Mouse (Mus musculus): Measurements from ENCODE around the gene Fam120c. TPM values are rescaled to one million over a fixed set of nuclear protein-coding genes. Genes with fewer than 3 reads are reported as not detected.
"Not testable (repeated sequence)": the region's sequence is repeated elsewhere in the genome, so short reads cannot be mapped to it uniquely, and the experiment has no call there.

Fam120c gene
- total RNA-seq (2021) = 10 to 100 TPM; 42.5 to 44.1 TPM
- long read RNA-seq, experiment 1, full-length matches to known transcripts = 4 of 16 reads
- long read RNA-seq, experiment 1, partial matches to known transcripts = 4 of 16 reads
- long read RNA-seq, experiment 1, other reads (novel, unspliced or antisense) = 8 of 16 reads
- long read RNA-seq, experiment 2, partial matches to known transcripts = 12 of 13 reads
- long read RNA-seq, experiment 2, other reads (novel, unspliced or antisense) = 1 of 13 reads

- peak; percentile 78 to 84 for DNase-seq (ENCODE audit: low spot score in 2 of 2)
Observed at GRCm38 (mm10) chrX:151343761-151344500, at the start of gene Fam120c. Gene Fam120c (plus strand): TSS chrX:151344175.

- no peak for DNase-seq (ENCODE audit: low spot score in 2 of 2)
Observed at GRCm38 (mm10) chrX:151298329-151298728, 45.6 kb upstream of the Fam120c start.

GRCm38 (mm10) chrX:151313732-151314131 is 30.2 kb upstream of the Fam120c start:
- no peak for DNase-seq (ENCODE audit: low spot score in 2 of 2)

GRCm38 (mm10) chrX:151333615-151334014 is 10.4 kb upstream of the Fam120c start:
- no peak for DNase-seq (ENCODE audit: low spot score in 2 of 2)

- DNase-seq (ENCODE audit: low spot score in 2 of 2) = no peak
Observed at GRCm38 (mm10) chrX:151337804-151338203, 6.2 kb upstream of the Fam120c start.

- peak; percentile 31 to 37 for DNase-seq (ENCODE audit: low spot score in 2 of 2)
Observed at GRCm38 (mm10) chrX:151344501-151344984, 568 bp downstream of the Fam120c start.

- DNase-seq (ENCODE audit: low spot score in 2 of 2) = no peak
Observed at GRCm38 (mm10) chrX:151345333-151346125, 1.6 kb downstream of the Fam120c start.

- no peak for DNase-seq (ENCODE audit: low spot score in 2 of 2)
Observed at GRCm38 (mm10) chrX:151347278-151347677, 3.3 kb downstream of the Fam120c start.

- peak in 1 of 2 experiments; percentile 2 for DNase-seq (ENCODE audit: low spot score in 2 of 2)
Observed at GRCm38 (mm10) chrX:151349322-151349721, 5.3 kb downstream of the Fam120c start.

GRCm38 (mm10) chrX:151418801-151419200 is 74.8 kb downstream of the Fam120c start:
- DNase-seq (ENCODE audit: low spot score in 2 of 2) = no peak

GRCm38 (mm10) chrX:151420791-151421190 is 76.8 kb downstream of the Fam120c start:
- no peak for DNase-seq (ENCODE audit: low spot score in 2 of 2)

GRCm38 (mm10) chrX:151443637-151444036 is 99.7 kb downstream of the Fam120c start:
- DNase-seq (ENCODE audit: low spot score in 2 of 2) = no peak

GRCm38 (mm10) chrX:151444189-151444588 is 100.2 kb downstream of the Fam120c start:
- DNase-seq (ENCODE audit: low spot score in 2 of 2) = no peak

- DNase-seq (ENCODE audit: low spot score in 2 of 2) = no peak
Observed at GRCm38 (mm10) chrX:151488128-151488527, 144.2 kb downstream of the Fam120c start.

GRCm38 (mm10) chrX:151493269-151493668 is 149.3 kb downstream of the Fam120c start:
- DNase-seq (ENCODE audit: low spot score in 2 of 2) = not testable (repeated sequence)

- DNase-seq (ENCODE audit: low spot score in 2 of 2) = no peak
Observed at GRCm38 (mm10) chrX:151496596-151496995, 152.6 kb downstream of the Fam120c start.

- no peak for DNase-seq (ENCODE audit: low spot score in 2 of 2)
Observed at GRCm38 (mm10) chrX:151508536-151508935, 164.6 kb downstream of the Fam120c start.

GRCm38 (mm10) chrX:151509906-151510305 is 165.9 kb downstream of the Fam120c start:
- DNase-seq (ENCODE audit: low spot score in 2 of 2) = no peak

- DNase-seq (ENCODE audit: low spot score in 2 of 2) = no peak
Observed at GRCm38 (mm10) chrX:151513066-151513465, 169.1 kb downstream of the Fam120c start.

GRCm38 (mm10) chrX:151513694-151514093 is 169.7 kb downstream of the Fam120c start:
- no peak for DNase-seq (ENCODE audit: low spot score in 2 of 2)

- no peak for DNase-seq (ENCODE audit: low spot score in 2 of 2)
Observed at GRCm38 (mm10) chrX:151518181-151518580, 174.2 kb downstream of the Fam120c start.

- DNase-seq (ENCODE audit: low spot score in 2 of 2) = no peak
Observed at GRCm38 (mm10) chrX:151520127-151520457, 176.1 kb downstream of the Fam120c start.
